Mouse (Mus musculus): ENCODE data around the gene Rpl24. TPM values are rescaled to one million over a fixed set of nuclear protein-coding genes. Genes with fewer than 3 reads are reported as not detected.

The Rpl24 gene
- polyA plus RNA-seq (2014; fragmentation: Nextera tagmentation; extraction: Ambion mirVana) = 493 and 568 TPM in 2 replicates

DNA sequence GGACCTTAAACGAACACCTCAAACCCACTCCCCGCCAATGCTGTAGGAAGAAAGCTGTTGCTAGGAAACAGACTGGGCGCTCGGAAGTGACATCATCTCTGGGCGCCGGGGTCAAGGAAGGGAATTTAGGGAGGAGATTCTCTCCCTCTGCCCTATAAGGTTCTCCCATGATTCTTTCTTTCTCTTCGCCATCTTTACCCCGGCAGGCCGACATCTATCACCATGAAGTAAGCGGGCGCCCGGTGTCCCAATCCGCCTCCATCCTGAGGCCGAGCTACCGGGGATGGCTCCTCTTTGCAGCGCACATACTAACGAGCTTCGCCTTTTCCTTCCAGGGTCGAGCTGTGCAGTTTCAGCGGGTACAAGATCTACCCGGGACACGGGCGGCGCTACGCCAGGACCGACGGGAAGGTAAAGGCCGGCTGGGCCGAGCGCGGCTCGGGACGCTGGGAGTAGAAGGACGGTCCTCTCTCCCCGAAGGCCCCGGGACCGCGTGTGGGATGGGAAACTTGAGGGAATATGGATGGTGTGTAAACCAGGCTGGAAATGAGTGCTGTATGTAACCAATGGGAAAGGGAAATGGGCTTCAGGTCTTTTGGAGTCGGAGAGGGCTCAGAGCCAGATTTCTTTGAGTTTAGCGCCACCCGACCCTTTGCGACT is at the start of gene Rpl24:
TSS of gene Rpl24 (plus strand) at position 64 of the 660 bp plus-strand sequence.
- Histone ChIP-seq H3K4me1 (replicated peaks; ENCODE audit: control insufficient read depth, insufficient read depth, low read length) (peaks cover 9% of the 10 kb centered on the region), H3K9me3 (ENCODE audit: control insufficient read depth, low read length) (no peaks in the 10 kb centered on the region), H3K9ac (peak within 1 kb of the TSS; percentile 88), H3K4me2 (replicated peaks) (peak within 1 kb of the TSS; percentile 82), H3K36me3 (replicated peaks; ENCODE audit: control insufficient read depth, insufficient read depth) (peaks cover 32% of the 10 kb centered on the region), H3K27me3 (ENCODE audit: control insufficient read depth, insufficient read depth, low read length) (no peaks in the 10 kb centered on the region), H3K27ac (peak within 1 kb of the TSS; percentile 88), H3K4me3 (replicated peaks; ENCODE audit: low read length) (peak within 1 kb of the TSS; percentile 70)
- WGBS = 2% methylated on average over 42 of the region's 42 CpGs
- ATAC-seq (ENCODE audit: low FRiP score) (peak; percentile 94), DNase-seq (ENCODE audit: low spot score) (peak; percentile 99)

DNA sequence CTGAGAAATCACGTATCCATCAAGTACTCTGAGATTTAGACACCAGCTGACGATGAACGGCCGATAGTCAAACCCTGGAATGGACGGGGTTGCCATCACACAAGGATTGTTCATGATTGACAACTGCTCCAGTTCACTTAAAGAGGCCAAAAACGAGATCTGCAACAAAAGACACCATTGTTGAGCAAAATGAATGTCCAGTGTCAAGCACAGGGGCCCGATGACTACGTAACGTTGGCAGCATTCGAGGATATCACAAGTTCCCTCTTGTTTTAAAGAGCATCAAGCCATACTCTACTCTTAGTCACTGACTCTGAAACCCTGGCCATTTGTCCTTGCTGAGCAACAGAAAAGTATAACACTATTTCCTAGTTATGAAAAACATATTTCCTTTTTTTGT is 44.0 kb upstream of the Rpl24 start:
- no peak overlapping the region for H3K4me3 ChIP-seq (replicated peaks; ENCODE audit: low read length)
- H3K27me3 ChIP-seq (ENCODE audit: control insufficient read depth, insufficient read depth, low read length) = no peaks in the 10 kb centered on the region
- ATAC-seq (ENCODE audit: low FRiP score) = no peak
- H3K4me1 ChIP-seq (replicated peaks; ENCODE audit: control insufficient read depth, insufficient read depth, low read length) = no peaks in the 10 kb centered on the region
- H3K27ac ChIP-seq = no peak overlapping the region
- no peak overlapping the region for H3K9ac ChIP-seq
- whole genome bisulfite sequencing = 92% methylated on average over 10 of the region's 10 CpGs
- no peak overlapping the region for H3K4me2 ChIP-seq (replicated peaks)
- peaks cover 64% of the 10 kb centered on the region for H3K36me3 ChIP-seq (replicated peaks; ENCODE audit: control insufficient read depth, insufficient read depth)
- no peak for DNase-seq (ENCODE audit: low spot score)
- H3K9me3 ChIP-seq (ENCODE audit: control insufficient read depth, low read length) = no peaks in the 10 kb centered on the region

DNA sequence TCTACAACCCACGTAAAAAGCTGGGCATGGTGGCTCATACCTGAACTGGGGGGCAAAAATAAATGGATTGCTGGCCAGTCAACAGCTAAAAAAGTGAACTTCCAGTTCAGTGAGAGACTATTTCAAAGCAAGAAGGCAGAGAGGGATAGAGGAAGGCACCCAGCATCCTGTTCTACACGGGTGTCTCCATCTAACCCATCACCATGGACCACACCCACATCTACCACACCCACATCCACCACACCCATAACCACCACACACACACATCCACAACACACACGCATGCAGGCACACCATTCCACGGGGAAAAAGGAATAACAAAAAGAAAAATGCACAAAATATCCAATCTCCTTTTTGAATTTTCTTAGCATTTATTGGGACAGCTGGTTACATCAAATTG is 42.1 kb upstream of the Rpl24 start:
- Histone ChIP-seq H3K4me3 (replicated peaks; ENCODE audit: low read length) (no peak overlapping the region), H3K9me3 (ENCODE audit: control insufficient read depth, low read length) (no peaks in the 10 kb centered on the region), H3K4me2 (replicated peaks) (no peak overlapping the region), H3K27ac (no peak overlapping the region), H3K27me3 (ENCODE audit: control insufficient read depth, insufficient read depth, low read length) (no peaks in the 10 kb centered on the region), H3K36me3 (replicated peaks; ENCODE audit: control insufficient read depth, insufficient read depth) (peaks cover 64% of the 10 kb centered on the region), H3K4me1 (replicated peaks; ENCODE audit: control insufficient read depth, insufficient read depth, low read length) (no peaks in the 10 kb centered on the region), H3K9ac (no peak overlapping the region)
- DNase-seq (ENCODE audit: low spot score) (no peak), ATAC-seq (ENCODE audit: low FRiP score) (no peak)
- WGBS = 92% methylated on average over 4 of the region's 4 CpGs

DNA sequence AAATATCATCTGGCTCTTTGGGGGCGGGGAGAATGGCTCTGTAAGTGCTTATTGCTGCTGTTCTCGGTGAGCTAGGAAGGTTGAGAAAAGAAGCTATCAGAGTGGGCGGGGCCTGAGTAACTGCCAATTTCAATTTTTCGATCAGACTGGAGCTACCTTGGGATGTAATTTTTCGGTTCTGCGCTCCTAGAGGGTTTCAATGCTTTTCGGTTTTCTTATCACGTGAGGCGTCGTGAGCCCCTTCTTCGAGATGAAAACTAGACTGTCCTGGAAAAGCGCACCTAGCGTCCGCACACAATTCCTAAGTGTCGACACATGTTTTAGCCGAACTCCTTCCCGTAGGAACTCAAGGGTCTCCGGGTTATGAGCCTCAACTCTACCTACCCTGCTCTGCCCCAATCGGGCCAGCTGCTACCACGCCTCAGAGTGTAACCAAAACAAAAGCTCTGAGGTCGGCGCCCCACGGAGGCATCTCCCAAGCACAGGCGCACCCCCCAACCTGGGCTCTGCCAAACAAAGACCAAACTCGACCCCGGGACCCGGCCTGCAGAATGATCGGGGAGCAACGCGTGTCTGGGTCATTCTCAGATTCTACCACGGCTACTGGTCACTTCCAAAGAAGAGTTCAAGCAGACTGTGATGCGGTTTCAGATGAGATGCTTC is 32.3 kb upstream of the Rpl24 start:
- ATAC-seq (ENCODE audit: low FRiP score) (peak; percentile 57), DNase-seq (ENCODE audit: low spot score) (peak; percentile 62)
- Histone ChIP-seq H3K9me3 (ENCODE audit: control insufficient read depth, low read length) (no peaks in the 10 kb centered on the region), H3K36me3 (replicated peaks; ENCODE audit: control insufficient read depth, insufficient read depth) (peaks cover 3% of the 10 kb centered on the region), H3K4me2 (replicated peaks) (peak overlapping the region; percentile 55), H3K4me3 (replicated peaks; ENCODE audit: low read length) (peak overlapping the region; percentile 63), H3K27ac (peak overlapping the region; percentile 69), H3K4me1 (replicated peaks; ENCODE audit: control insufficient read depth, insufficient read depth, low read length) (0 out of 2 replicates have a peak, but pooled peaks cover 3% of the 10 kb centered on the region), H3K27me3 (ENCODE audit: control insufficient read depth, insufficient read depth, low read length) (no peaks in the 10 kb centered on the region), H3K9ac (peak overlapping the region; percentile 63)
- 1% methylated on average over 32 of the region's 32 CpGs for WGBS

DNA sequence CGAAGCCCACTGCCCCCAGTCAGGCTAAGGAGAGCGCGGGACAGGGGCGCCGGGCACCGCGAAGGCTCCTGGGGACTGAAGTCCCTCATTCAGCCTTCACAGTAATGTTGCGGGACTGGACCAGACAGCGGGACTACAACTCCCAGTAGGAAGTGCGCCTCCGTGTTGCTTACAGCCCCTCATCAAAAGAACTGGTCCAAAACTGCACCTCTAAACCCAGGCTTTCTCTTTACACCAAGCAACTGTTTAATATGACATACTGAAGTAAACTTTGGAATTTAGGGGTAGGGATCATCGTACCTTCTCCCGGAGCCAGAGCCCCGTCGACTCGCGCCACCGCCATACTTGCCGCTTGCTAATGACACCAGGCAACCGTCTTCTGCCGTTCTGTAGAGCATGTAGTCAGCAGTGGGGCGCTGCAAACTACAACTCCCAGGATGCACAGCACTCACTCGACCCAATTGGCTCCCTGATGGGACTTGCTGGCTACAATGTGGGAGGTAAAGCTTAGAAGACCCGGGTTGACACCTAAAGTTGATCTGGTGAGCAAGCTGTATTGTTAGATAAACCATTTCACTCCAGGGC is 31.5 kb upstream of the Rpl24 start, which contains the start of gene Cep97:
TSS of gene Cep97 (minus strand) at position 403 of the 585 bp plus-strand sequence.
- Histone ChIP-seq H3K4me3 (replicated peaks; ENCODE audit: low read length) (peak within 1 kb of the TSS; percentile 63), H3K27ac (peak within 1 kb of the TSS; percentile 69), H3K4me1 (replicated peaks; ENCODE audit: control insufficient read depth, insufficient read depth, low read length) (0 out of 2 replicates have a peak, but pooled peaks cover 3% of the 10 kb centered on the region), H3K9ac (peak within 1 kb of the TSS; percentile 63), H3K4me2 (replicated peaks) (peak within 1 kb of the TSS; percentile 55), H3K36me3 (replicated peaks; ENCODE audit: control insufficient read depth, insufficient read depth) (no peaks in the 10 kb centered on the region; the same call in 1 of the 2 replicates), H3K27me3 (ENCODE audit: control insufficient read depth, insufficient read depth, low read length) (no peaks in the 10 kb centered on the region), H3K9me3 (ENCODE audit: control insufficient read depth, low read length) (no peaks in the 10 kb centered on the region)
- WGBS = under 1% methylated on average over 24 of the region's 24 CpGs
- peak; percentile 92 for DNase-seq (ENCODE audit: low spot score)
- peak; percentile 99 for ATAC-seq (ENCODE audit: low FRiP score)

DNA sequence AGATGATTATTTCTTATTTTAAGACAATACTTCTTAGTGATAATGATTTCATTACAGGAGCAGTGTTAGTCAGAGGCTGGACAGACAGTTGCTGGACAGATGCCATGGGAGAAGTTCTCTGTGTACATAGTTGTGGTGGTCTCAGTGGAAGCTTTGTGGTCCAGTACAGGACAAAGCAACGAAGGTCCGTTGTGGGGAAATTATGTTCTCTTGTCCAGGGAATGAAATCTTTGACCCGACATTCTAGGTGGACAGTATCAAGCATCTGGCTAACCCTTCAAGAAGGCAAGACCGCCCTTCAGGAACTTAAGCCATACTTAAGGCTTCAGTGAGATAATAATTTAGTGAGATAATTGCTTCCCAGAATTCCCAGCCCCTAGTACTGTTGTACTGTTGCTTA is 27.3 kb upstream of the Rpl24 start:
- H3K9ac ChIP-seq = no peak overlapping the region

DNA sequence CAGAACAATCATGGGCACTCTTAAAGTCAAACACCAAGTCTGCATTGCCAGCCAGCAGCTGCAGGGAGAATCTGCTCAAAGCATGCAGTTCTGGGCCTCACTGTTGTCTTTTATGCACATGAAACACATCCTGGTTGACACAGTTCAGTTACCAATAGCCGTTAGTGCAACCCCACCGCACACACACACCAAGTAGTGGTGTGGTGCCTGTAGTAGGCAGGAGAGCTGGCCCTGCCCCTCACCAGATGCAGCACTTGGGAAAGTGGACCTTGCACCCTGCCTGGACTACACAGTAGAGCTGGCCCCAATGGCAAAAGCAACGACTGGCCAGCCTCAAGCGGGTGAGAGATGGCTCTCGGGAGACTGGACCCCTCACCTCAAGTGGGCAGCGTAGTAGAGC is 26.4 kb upstream of the Rpl24 start:
- Histone ChIP-seq H3K4me1 (replicated peaks; ENCODE audit: control insufficient read depth, insufficient read depth, low read length) (no peaks in the 10 kb centered on the region), H3K9me3 (ENCODE audit: control insufficient read depth, low read length) (no peaks in the 10 kb centered on the region), H3K4me2 (replicated peaks) (no peak overlapping the region), H3K27me3 (ENCODE audit: control insufficient read depth, insufficient read depth, low read length) (no peaks in the 10 kb centered on the region), H3K4me3 (replicated peaks; ENCODE audit: low read length) (no peak overlapping the region), H3K36me3 (replicated peaks; ENCODE audit: control insufficient read depth, insufficient read depth) (no peaks in the 10 kb centered on the region), H3K9ac (no peak overlapping the region), H3K27ac (no peak overlapping the region)
- ATAC-seq (ENCODE audit: low FRiP score) (no peak), DNase-seq (ENCODE audit: low spot score) (no peak)
- WGBS = 87% methylated on average over 6 of the region's 6 CpGs

More for the DNA sequence above, 27.3 kb upstream of the Rpl24 start:
- H3K27me3 ChIP-seq (ENCODE audit: control insufficient read depth, insufficient read depth, low read length) = no peaks in the 10 kb centered on the region
- H3K4me1 ChIP-seq (replicated peaks; ENCODE audit: control insufficient read depth, insufficient read depth, low read length) = no peaks in the 10 kb centered on the region
- no peak overlapping the region for H3K27ac ChIP-seq
- DNase-seq (ENCODE audit: low spot score) (no peak), ATAC-seq (ENCODE audit: low FRiP score) (no peak)
- H3K4me3 ChIP-seq (replicated peaks; ENCODE audit: low read length) = no peak overlapping the region
- WGBS = 90% methylated on average over 4 of the region's 4 CpGs
- no peaks in the 10 kb centered on the region for H3K9me3 ChIP-seq (ENCODE audit: control insufficient read depth, low read length)
- no peaks in the 10 kb centered on the region for H3K36me3 ChIP-seq (replicated peaks; ENCODE audit: control insufficient read depth, insufficient read depth)
- H3K4me2 ChIP-seq (replicated peaks) = no peak overlapping the region

DNA sequence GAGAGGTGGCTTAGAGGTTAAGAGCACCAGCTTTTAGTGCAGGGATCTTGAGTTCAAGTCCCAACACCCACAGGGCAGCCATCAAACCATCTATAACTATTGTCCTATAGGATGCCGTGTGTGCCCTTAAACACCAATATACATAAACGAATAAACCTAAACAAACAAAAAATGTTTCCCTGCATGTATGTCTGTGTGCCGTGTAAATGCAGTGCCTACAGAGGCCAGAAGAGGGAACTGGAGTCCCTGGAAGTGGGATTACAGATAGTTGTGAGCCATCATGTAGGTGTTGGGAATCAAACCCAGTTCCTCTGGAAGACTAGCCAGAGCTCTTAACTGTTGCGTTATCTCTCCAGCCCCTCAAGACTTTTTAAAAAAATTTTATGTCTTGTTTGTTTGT is 25.3 kb upstream of the Rpl24 start:
- ATAC-seq (ENCODE audit: low FRiP score) = no peak
- Histone ChIP-seq H3K27ac (no peak overlapping the region), H3K36me3 (replicated peaks; ENCODE audit: control insufficient read depth, insufficient read depth) (no peaks in the 10 kb centered on the region), H3K4me2 (replicated peaks) (no peak overlapping the region), H3K4me3 (replicated peaks; ENCODE audit: low read length) (no peak overlapping the region), H3K4me1 (replicated peaks; ENCODE audit: control insufficient read depth, insufficient read depth, low read length) (no peaks in the 10 kb centered on the region), H3K9ac (no peak overlapping the region), H3K27me3 (ENCODE audit: control insufficient read depth, insufficient read depth, low read length) (no peaks in the 10 kb centered on the region), H3K9me3 (ENCODE audit: control insufficient read depth, low read length) (no peaks in the 10 kb centered on the region)
- 93% methylated on average over 4 of the region's 4 CpGs for WGBS
- no peak for DNase-seq (ENCODE audit: low spot score)

DNA sequence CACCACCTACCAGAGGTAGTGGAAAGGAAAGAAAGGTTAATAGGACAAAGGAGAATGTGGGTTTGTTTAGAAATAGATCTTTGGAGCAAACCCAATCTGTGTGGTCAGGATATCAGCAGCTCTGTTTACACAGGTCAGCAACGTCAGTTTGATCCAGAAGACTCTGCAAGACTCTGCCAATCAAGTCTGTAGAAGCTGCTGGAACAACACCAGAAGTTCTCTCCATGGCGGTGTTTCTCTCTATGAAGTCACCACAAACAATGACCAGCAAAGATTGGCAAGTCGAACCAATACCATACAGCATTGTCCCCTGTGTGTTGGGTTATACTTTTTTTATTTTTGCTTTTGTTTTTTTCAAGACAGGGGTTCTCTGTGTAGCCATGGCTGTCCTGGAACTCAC is 18.8 kb upstream of the Rpl24 start:
- Histone ChIP-seq H3K9me3 (ENCODE audit: control insufficient read depth, low read length) (no peaks in the 10 kb centered on the region), H3K4me1 (replicated peaks; ENCODE audit: control insufficient read depth, insufficient read depth, low read length) (no peaks in the 10 kb centered on the region)
- 77% methylated on average over 3 of the region's 3 CpGs for WGBS

More for the DNA sequence above, 18.8 kb upstream of the Rpl24 start:
- H3K36me3 ChIP-seq (replicated peaks; ENCODE audit: control insufficient read depth, insufficient read depth) = no peaks in the 10 kb centered on the region
- no peak overlapping the region for H3K4me3 ChIP-seq (replicated peaks; ENCODE audit: low read length)
- no peak overlapping the region for H3K4me2 ChIP-seq (replicated peaks)
- DNase-seq (ENCODE audit: low spot score) = no peak
- ATAC-seq (ENCODE audit: low FRiP score) = no peak
- no peak overlapping the region for H3K9ac ChIP-seq
- H3K27ac ChIP-seq = no peak overlapping the region
- H3K27me3 ChIP-seq (ENCODE audit: control insufficient read depth, insufficient read depth, low read length) = no peaks in the 10 kb centered on the region
